ENCODE assay signal across 17 mouse cellular contexts in genomic region chr1:189217751-189218564, GRCm38 (mm10).
DNase-seq lines count a peak whose midpoint lies in the region; ATAC-seq and TF ChIP-seq lines count a peak whose summit lies in the region.
"Had no signal": no experiment of that assay in that cellular context is flagged by ENCODE, and none has a peak within 500 bp of the region (broad histone marks: within the 10 kb centered on the region; RNA-seq: fewer than 3 reads in every experiment).

No protein-coding gene starts in this region.

- WGBS in lung, postnatal 0 days, result 80% methylated on average over 11 of the region's 11 CpGs

- H3K4me3 ChIP-seq in lung, postnatal 0 days (ENCODE audit: low read depth, low read length), result no peak overlapping the region
- H3K4me3 ChIP-seq: embryonic facial prominence, embryonic 15.5 days; liver, embryonic 13.5 days; myocyte had no signal

- no peaks in the 10 kb centered on the region for H3K36me3 ChIP-seq in lung, postnatal 0 days (ENCODE audit: insufficient read depth, low read length)
- H3K36me3 ChIP-seq: embryonic facial prominence, embryonic 15.5 days; liver, embryonic 13.5 days had no signal

- no peak for TF ChIP-seq EP300 in lung, postnatal 0 days (IDR thresholded peaks at IDR 0.05)

- no peak overlapping the region for H3K27ac ChIP-seq in lung, postnatal 0 days (ENCODE audit: low read length)
- H3K27ac ChIP-seq: embryonic facial prominence, embryonic 15.5 days; liver, embryonic 13.5 days had no signal

- H3K4me2 ChIP-seq in lung, postnatal 0 days (replicated peaks; ENCODE audit: low read depth, low read length), result no peak overlapping the region
- H3K4me2 ChIP-seq: embryonic facial prominence, embryonic 15.5 days; liver, embryonic 13.5 days had no signal

- DNase-seq in heart, postnatal 10 days, result peak; percentile 7 to 17
- DNase-seq in heart, postnatal 25 days (ENCODE audit: low spot score), result no peak
- DNase-seq in right cerebral cortex, adult 18-20 months, result peak; percentile 35
- DNase-seq in right cerebral cortex, postnatal 25 days, result no peak
- DNase-seq in cerebellum, adult 9-11 months, result peak; percentile 73
- peak; percentile 74 for DNase-seq in left cerebral cortex, postnatal 4 days
- no peak for DNase-seq in spleen, postnatal 14 days (ENCODE audit: low spot score in 2 of 2)
- DNase-seq in lung, postnatal 0 days (ENCODE audit: low spot score), result no peak
- DNase-seq: adrenal gland, postnatal 25 days; gastrocnemius, postnatal 36 days; heart, postnatal 14 days; kidney, adult 11 months; liver, embryonic 13.5 days had no signal

- no peak overlapping the region for H3K9ac ChIP-seq in lung, postnatal 0 days (replicated peaks; ENCODE audit: low read depth)
- H3K9ac ChIP-seq: embryonic facial prominence, embryonic 15.5 days; liver, embryonic 13.5 days had no signal

- intact Hi-C loops in heart, postnatal 10 days (cut with DNase I), result no loop called here
- intact Hi-C loops in heart, postnatal 25 days (cut with DNase I), result no loop called here
- intact Hi-C loops in left cerebral cortex, postnatal 4 days (cut with DNase I), result no loop called here

- ATAC-seq in lung, postnatal 0 days, result no peak
- ATAC-seq: Patski had no signal

- H3K4me1 ChIP-seq in lung, postnatal 0 days (ENCODE audit: insufficient read depth, low read depth, low read length), result no peaks in the 10 kb centered on the region; the same call in 1 of the 2 replicates
- H3K4me1 ChIP-seq: embryonic facial prominence, embryonic 15.5 days; liver, embryonic 13.5 days had no signal

- H3K9me3 ChIP-seq in lung, postnatal 0 days (ENCODE audit: low read length), result no peaks in the 10 kb centered on the region
- H3K9me3 ChIP-seq: embryonic facial prominence, embryonic 15.5 days; liver, embryonic 13.5 days had no signal

- TF ChIP-seq CTCF in lung, postnatal 0 days (IDR thresholded peaks at IDR 0.05), result no peak

- no peaks in the 10 kb centered on the region for H3K27me3 ChIP-seq in lung, postnatal 0 days (replicated peaks; ENCODE audit: insufficient read depth, low read length)
- H3K27me3 ChIP-seq: CH12.LX; embryonic facial prominence, embryonic 15.5 days; liver, embryonic 13.5 days; Patski had no signal

Comparison
In these comparisons a context has a peak if more than half of its experiments do, and no peak if none do; other contexts are left out.
1. DNase-seq: peak in heart, postnatal 10 days (2 of 2), right cerebral cortex, adult 18-20 months (single experiment), cerebellum, adult 9-11 months (single experiment) and left cerebral cortex, postnatal 4 days (single experiment); none in heart, postnatal 25 days (single experiment), right cerebral cortex, postnatal 25 days (single experiment), spleen, postnatal 14 days (0 of 2) and lung, postnatal 0 days (single experiment).